Mouse (Mus musculus) c-Kit-positive CD71-positive TER-119-positive erythroid progenitor cells, embryonic 14.5 days (primary cell): ENCODE data around the gene Pak6.

Experiments used
- DNase-seq: peaks from one replicate; pipeline ENCODE4 v3.0.0-alpha.2; 2013; ENCODE audit warnings: low spot score

Gene Pak6

GRCm38 (mm10) chr2:118664975-118665516 is 1.9 kb downstream of the Pak6 start:
- DNase-seq = no peak

GRCm38 (mm10) chr2:118665616-118666015 is 2.5 kb downstream of the Pak6 start:
- no peak for DNase-seq

GRCm38 (mm10) chr2:118667181-118667580 is 4.1 kb downstream of the Pak6 start:
- DNase-seq = no peak

- no peak for DNase-seq
These were observed 6.1 kb downstream of the Pak6 start for GRCm38 (mm10) chr2:118669245-118669644.

DNA sequence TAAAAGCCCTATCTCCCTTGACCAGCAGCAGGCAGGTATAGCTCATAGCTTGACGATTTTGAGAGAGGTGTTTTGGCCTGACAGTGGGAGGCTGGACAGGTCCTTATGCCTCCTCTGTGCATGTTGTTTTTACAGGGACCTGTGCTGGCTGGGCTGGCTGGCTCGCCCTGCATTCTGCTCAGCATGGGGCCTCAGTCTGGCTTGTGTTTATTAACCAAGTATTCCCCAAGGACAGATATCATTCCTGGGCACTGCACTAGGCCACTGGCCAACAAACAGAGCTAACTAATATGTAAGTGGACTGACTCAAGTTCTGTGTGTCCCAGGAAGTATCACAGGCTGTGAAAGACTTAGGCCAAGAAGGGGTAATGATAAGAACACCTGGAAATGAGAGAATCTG is 6.7 kb downstream of the Pak6 start:
- DNase-seq = no peak

DNA sequence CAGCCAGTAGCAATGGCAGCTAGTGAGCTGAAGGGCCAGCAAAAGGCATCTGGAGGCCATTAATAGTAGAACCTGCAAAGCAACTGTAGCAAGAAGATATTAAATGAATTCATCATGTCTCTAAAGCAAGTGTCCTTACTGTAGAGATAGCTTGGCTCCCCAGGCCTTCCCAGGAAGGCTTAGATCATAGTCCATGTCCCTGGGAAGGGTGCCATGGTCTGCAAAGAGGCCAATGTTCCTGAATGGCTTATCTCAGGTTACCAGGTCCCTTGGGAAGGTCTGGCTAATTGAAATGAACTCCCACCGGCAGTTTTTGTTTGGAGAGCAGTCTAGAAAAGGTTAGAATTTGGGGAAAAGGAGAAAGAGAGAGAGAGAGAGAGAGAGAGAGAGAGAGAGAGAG is 8.6 kb downstream of the Pak6 start:
- DNase-seq = no peak

GRCm38 (mm10) chr2:118673686-118674465 is 10.8 kb downstream of the Pak6 start:
- DNase-seq = no peak

DNA sequence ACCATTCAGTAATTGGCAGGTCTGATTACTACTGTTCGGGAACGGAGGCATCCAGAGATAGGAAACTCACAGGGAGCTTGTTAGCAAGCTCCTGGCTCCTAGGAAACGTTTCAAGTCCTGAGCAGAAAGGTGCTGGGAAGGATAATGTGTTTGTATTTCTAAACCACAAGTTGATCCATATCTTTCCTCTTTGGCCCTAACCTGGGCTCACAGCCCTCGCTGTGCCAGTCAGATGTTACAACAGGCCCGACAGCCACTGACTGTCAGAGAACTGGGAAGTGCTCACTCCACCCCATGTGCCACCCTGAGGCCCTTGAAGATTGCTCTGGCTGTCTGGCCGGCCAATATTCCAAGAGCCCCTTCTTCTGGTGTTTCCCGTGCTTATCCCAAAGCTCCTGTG is 11.4 kb downstream of the Pak6 start:
- DNase-seq = no peak

DNA sequence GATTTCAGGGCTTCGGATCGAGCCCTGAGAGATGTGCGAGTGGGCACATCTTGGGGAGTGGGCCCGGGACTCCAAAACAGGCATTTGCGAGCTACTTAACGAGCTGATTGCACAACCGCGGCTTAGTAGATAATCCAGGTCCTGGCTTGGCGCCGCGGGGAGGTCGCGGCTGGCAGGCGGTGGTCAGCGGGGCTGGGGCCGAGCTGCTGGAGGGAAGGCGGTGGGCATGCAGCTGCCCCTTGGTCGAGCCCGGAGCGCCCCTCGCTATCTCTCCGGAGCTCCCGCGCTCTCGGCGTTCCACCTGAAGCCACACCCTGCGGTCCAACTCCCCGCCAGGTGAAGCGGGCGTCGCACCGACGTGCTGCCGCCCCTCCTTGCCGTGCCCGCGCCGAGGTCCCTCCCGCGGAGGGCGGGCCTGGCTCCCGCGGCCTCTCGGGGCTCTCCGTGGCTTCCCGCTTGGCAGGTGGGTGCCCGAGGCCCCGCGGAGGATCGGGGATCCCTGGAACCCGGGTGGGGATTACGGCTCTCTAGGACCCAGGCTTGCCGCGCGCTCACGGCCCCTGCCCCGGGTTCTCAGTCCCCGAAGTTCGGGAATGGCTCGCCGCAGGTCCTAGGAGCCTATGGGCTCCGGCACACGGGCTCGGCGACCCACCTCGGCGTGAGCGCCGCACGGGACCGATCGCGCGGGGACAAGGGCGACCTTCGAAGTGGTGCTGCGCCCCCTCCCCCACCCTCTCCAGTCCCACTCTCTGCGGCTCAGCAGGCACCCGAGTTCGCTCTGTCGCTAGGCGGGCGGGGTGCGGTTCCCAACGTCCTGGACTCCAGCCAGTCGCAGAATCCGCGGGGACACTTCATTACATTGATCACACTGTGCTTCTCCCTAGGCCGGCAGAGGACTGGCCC is 14.0 kb downstream of the Pak6 start:
- no peak for DNase-seq

- peak; percentile 58 for DNase-seq
These were observed 14.7 kb downstream of the Pak6 start for GRCm38 (mm10) chr2:118677817-118678216.

GRCm38 (mm10) chr2:118679577-118679976 is 16.5 kb downstream of the Pak6 start:
- DNase-seq = no peak

GRCm38 (mm10) chr2:118680926-118681325 is 17.8 kb downstream of the Pak6 start:
- no peak for DNase-seq

GRCm38 (mm10) chr2:118682544-118683260 is 19.6 kb downstream of the Pak6 start:
- DNase-seq = no peak

DNA sequence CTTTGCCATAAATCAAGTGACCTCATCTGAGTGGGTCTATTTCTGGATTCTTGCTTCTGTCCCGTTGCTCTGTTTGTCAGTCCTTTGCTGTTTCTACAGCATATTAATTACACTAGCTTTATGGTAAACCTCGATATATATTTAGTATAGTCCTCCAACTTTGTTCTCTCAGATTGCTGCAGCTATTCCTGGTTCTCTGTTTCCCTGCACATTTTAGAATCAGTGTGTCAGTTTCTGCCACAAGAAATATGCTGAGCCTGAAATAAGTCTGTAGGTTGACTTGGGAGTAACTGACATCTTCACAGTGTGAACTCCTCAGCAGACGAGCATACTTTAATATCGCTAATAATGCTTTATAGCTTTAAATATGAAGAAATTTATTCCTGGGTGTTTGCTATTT is 22.0 kb downstream of the Pak6 start:
- no peak for DNase-seq

DNA sequence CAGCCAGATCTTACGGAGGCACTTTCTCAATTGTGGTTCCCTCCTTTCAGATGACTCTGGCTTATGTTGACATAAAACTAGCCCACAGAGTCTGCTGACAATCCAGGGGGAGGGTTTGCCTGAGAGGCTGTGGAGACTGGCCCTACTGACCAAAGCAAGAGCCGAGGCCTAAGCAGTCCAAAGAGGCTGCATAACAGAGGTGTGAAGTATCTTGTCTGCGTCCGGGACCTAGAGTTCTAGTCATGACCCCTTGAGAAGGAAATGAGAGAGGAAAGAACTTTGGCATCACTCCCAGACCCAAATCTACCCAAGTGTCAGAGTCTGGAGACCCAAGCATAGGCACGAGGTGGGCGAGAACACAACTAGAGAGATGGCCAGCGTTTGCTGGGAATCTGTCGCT is 23.6 kb downstream of the Pak6 start:
- no peak for DNase-seq

DNA sequence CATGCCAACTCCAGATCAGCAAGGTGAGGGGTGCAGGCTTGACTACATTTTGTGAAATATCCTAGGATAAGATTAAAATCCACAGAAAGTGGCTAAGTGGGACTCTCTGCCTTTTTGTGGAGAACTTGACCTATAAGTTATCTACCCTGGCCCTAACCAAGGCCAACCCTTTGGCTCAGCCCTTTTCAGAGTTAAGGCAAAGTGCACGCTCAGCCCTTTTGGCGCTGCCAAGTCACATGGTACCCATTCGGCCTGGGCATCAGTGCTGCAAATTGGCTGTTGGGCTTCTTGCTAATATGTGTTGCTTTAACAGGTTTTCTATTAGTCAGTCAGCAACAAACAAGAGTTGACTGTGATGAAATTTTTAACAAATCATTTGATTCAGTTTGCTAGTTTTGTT is 24.7 kb downstream of the Pak6 start:
- DNase-seq = no peak

- DNase-seq = no peak
These were observed 26.8 kb downstream of the Pak6 start for GRCm38 (mm10) chr2:118689875-118690274.

- no peak for DNase-seq
These were observed 30.4 kb downstream of the Pak6 start for GRCm38 (mm10) chr2:118693370-118693966.

DNA sequence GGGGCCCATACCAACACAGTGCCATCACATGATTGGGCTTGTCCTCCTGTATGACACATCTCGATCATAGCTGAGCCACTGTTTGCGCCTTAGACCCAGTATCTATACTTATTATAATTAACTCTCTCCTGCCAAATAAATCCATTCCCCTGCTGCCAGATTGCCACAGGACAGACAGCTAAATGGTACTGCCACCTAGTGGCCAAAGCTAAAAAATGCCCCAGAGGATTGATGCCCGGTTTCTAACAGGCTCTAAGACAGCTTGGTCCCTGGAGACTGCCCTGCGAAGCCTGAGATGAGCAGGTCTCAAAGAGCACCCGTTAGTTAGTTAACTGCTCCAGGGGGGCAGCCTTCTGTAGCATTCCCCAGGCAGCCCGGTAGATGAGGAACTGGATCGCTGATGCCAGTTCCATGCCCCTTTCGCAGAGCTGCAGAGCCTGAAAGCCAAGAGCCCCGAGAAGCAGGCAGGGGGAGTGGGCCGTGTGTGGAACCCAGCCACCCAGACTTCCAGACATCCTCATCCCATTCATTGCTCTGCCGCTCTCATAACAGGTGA is 32.7 kb downstream of the Pak6 start:
- DNase-seq = peak; percentile 77

- no peak for DNase-seq
These were observed 33.6 kb downstream of the Pak6 start for GRCm38 (mm10) chr2:118696451-118697308.
